Mouse (Mus musculus) E14TG2a.4 (cell line): ENCODE measurements around the gene Cyp3a44.
"Not testable (repeated sequence)": the region's sequence is repeated elsewhere in the genome, so short reads cannot be mapped to it uniquely, and the experiment has no call there.

Experiments
- H3K27me3 ChIP-seq: 2 replicates; pipeline ENCODE4 v1.6.1; 2014; ENCODE audit warnings: low read length, control low read depth; ENCODE audit not compliant: insufficient read depth
- H3K36me3 ChIP-seq: 2 replicates; pipeline ENCODE4 v1.6.1; 2014; ENCODE audit warnings: low read length, control low read depth; ENCODE audit not compliant: insufficient read depth
- H3K4me1 ChIP-seq: replicated peaks from 2 replicates; pipeline ENCODE4 v1.6.1; 2014; ENCODE audit warnings: low read depth, low read length, control low read depth
- H3K4me3 ChIP-seq: replicated peaks from 2 replicates; pipeline ENCODE4 v1.5.1; 2014; ENCODE audit warnings: mild to moderate bottlenecking, low read length
- H3K9me3 ChIP-seq: 2 replicates; pipeline ENCODE4 v1.6.1; 2014; ENCODE audit warnings: low read length, control low read depth

Cyp3a44 gene

DNA sequence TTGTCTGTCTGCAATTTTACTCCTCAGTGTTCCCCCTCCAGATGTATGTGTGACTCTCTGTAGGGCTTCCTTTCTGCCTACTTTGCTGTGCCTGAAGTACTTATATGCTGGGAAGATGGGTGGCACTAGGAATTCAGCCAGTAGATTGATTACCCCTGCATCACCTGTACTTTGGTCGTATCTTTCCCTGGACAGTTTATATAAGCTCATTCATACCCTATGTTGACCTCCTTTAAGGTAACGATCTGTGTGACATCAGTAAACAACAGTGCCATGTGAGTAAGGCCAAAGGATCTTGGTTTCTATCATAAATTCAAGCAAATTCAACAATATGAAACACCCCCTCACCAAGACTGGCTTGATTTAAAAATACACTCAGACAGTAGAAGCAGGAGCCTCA lies at the start of gene Cyp3a44:
Cyp3a44 (minus strand) TSS at position 79 of the 400 bp plus-strand sequence.
- not testable (repeated sequence) for H3K4me3 ChIP-seq, H3K27me3 ChIP-seq, H3K36me3 ChIP-seq, H3K4me1 ChIP-seq
- peaks cover 17% of the 10 kb centered on the region for H3K9me3 ChIP-seq

- not testable (repeated sequence) for H3K4me1 ChIP-seq, H3K36me3 ChIP-seq, H3K27me3 ChIP-seq, H3K4me3 ChIP-seq, H3K9me3 ChIP-seq
Measured at GRCm38 (mm10) chr5:145800229-145800628, 5.4 kb downstream of the Cyp3a44 start.

DNA sequence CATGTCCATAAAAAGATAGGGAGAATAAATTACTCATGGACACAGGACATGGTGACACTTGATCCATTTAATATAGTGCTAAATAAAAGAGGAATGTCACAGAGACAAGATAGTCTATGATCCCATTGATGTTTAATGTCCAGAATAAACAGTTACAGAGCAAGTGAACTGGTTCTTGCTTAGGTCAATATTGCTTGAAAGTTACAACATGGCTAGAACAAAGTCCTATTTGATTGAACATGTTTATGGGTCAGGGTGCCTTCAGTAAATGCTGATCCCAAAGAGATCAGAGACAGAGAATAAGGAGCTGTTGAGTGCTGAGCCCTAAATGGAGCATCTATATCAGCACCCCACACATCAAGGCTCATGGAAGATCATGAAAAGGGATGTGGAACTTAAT lies 12.4 kb downstream of the Cyp3a44 start:
- not testable (repeated sequence) for H3K36me3 ChIP-seq, H3K27me3 ChIP-seq, H3K4me3 ChIP-seq, H3K4me1 ChIP-seq, H3K9me3 ChIP-seq

- not testable (repeated sequence) for H3K4me1 ChIP-seq, H3K36me3 ChIP-seq, H3K27me3 ChIP-seq, H3K4me3 ChIP-seq
- H3K9me3 ChIP-seq, result peaks cover 21% of the 10 kb centered on the region
Measured at GRCm38 (mm10) chr5:145737512-145737911, 68.2 kb downstream of the Cyp3a44 start.
